Mouse (Mus musculus) monocyte, adult 5-6 weeks (primary cell): ENCODE data around the gene Lipk. TPM values are rescaled to one million over a fixed set of nuclear protein-coding genes. Genes with fewer than 3 reads are reported as not detected.

Source experiments
- total RNA-seq: library from RNA; stranded (forward); fragments of 200-1000, 200-491, 200-594 nt; gene quantifications from 3 replicates; pipeline ENCODE4 v1.2.3, GENCODE M21; 2017

The Lipk gene
- total RNA-seq, 1 experiment from 2014 or later, result not detected

Other genes with a start within 250 kb of the Lipk start
- gene Lipo3, start 246.3 kb upstream of the Lipk start, total RNA-seq, result 3.5 to 9.6 TPM (median 5.6 TPM) in 3 replicates
- not detected in 3 replicates for gene Lipo1, start 220.8 kb upstream of the Lipk start, total RNA-seq
- not detected in 3 replicates for gene Lipf, start 47.1 kb upstream of the Lipk start, total RNA-seq
- gene Lipn, start 59.1 kb downstream of the Lipk start, total RNA-seq, result not detected in 3 replicates
- not detected in 3 replicates for gene Lipm, start 92.6 kb downstream of the Lipk start, total RNA-seq
- not detected in 3 replicates for gene Ankrd22, start 157.8 kb downstream of the Lipk start, total RNA-seq
- gene Stambpl1, start 183.9 kb downstream of the Lipk start, total RNA-seq, result 9.1 to 16.7 TPM (median 14.9 TPM) in 3 replicates
- gene Acta2, start 247.3 kb downstream of the Lipk start, total RNA-seq, result 1.9 TPM in 1 of 3 replicates, not detected in the others